Mouse (Mus musculus) heart, postnatal 14 days (tissue): ENCODE measurements around the gene Phtf2. TPM values are rescaled to one million over a fixed set of nuclear protein-coding genes. Genes with fewer than 3 reads are reported as not detected.
"Not testable (repeated sequence)": the region's sequence is repeated elsewhere in the genome, so short reads cannot be mapped to it uniquely, and the experiment has no call there.

ENCODE experiments used
- DNase-seq, 2 experiments: peaks; one replicate each; pipeline ENCODE4 v3.0.0; 2021 to 2022
- intact Hi-C: fragments of 180-260 bp; cut with DNase I; formaldehyde crosslinking; loops from one replicate; pipeline ENCODE4 v1.15.1; 2025
- total RNA-seq, 2 experiments: library from RNA; stranded (reverse); gene quantifications; 2 replicates each; pipeline ENCODE4 v1.2.3; 2021

Phtf2 gene
- total RNA-seq, 2 experiments from 2014 or later = 70.3 to 82.1 TPM

GRCm38 (mm10) chr5:20710845-20711244 lies 171.1 kb downstream of the Phtf2 start:
- intact Hi-C loops, DNase-seq: not testable (repeated sequence)

Other genes starting within 250 kb of the Phtf2 start
- 10 to 100 TPM; 22.0 to 22.3 TPM for gene Tmem60, start 67 bp upstream of the Phtf2 start, total RNA-seq
- 10 to 100 TPM; 14.2 to 16.3 TPM for gene Rsbn1l, start 74.3 kb upstream of the Phtf2 start, total RNA-seq
- 10 to 100 TPM; 38.5 to 42.9 TPM for gene Ptpn12, start 173.8 kb upstream of the Phtf2 start, total RNA-seq